Mouse (Mus musculus): ENCODE results near the gene Sppl2b. TPM values are rescaled to one million over a fixed set of nuclear protein-coding genes. Genes with fewer than 3 reads are reported as not detected.
"Not testable (repeated sequence)": the region's sequence is repeated elsewhere in the genome, so short reads cannot be mapped to it uniquely, and the experiment has no call there.

Gene Sppl2b
- polyA plus RNA-seq, 1 experiment: 72.2 TPM

DNA sequence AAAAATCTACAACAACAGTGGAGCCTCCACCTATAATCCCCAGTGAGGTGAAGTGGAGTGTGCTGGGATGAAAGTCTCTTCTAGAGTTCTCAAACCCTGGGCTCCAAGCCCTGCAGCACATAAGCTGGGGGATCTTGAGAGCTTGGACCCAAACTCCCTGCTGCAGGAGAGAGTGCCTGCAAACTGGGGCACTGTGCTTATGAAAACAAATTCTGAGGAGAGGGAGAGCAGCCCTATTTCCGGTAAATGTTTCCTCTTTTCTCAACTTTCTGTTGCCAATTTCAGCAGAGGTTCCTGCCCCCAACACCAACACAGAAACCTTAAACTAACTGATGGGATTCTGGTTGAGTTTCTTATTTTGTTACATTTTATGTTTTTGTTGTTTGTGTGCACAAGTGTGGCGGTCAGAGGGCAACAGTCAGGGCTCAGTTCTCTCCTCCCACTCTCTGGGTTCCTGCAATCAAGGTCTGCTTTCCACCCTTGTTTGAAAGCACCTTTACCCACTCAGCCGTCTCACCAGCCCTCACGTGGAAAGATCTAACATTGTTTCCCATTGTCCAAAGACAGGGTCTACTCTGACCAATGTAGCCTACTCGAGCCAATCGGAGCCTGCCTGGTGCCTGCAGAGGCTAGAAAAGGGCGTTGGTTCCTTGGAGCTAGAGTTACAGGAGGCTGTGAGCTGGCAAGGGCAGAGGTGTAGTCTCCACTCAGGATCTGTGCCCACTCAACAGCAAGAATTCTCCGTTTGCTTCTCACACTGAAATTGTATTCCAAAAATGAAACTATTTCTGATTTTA lies 31.0 kb upstream of the Sppl2b start:
- no peak for DNase-seq (ENCODE audit: extremely low spot score in 1 of 2, low spot score in 1 of 2)

- no peak for DNase-seq (ENCODE audit: extremely low spot score in 1 of 2, low spot score in 1 of 2)
Observed at GRCm38 (mm10) chr10:80824827-80825226, 30.2 kb upstream of the Sppl2b start.

DNA sequence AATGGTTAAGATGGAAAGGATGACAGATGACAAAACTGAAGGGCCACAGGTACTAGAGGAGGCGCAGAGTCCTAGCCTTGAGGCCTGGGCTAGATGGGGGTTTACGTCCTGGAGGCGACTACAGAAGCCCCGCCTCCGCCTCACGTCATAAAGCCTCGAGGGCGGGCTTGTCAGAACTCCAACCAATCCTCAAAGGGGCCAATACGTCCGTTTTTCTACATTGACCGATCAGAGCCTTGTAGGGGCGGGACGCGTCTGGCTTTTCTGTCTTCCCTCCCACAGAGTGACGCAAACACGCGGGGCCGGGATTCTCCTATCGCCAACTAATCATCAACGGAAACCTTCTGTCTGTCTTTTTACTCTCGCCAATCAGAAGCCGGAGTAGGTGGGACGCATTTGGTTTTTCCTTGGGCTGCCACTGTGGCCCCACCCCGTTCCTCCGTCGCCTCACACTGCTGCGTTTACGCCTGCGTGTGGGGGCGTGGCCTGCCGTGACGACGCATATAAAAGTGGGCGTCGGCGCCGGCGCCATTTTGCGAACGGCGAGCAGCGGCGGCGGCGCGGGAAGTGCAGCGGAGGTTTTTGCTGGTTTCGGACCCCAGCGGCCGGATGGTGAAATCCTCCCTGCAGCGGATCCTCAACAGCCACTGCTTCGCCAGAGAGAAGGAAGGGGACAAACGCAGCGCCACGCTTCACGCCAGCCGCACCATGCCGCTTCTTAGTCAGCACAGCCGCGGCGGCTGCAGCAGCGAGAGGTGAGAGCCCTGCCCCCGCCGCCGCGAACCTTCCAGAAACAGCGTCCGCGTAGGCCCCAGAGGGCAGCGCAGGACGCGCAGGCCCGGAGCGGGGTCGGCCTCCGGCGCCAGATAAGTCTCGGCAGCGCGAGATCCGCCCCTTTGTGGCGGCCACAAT lies 28.7 kb upstream of the Sppl2b start, which contains the start of gene Oaz1:
TSS of gene Oaz1 (plus strand) at position 506 of the 912 bp plus-strand sequence.
- DNase-seq (ENCODE audit: extremely low spot score in 1 of 2, low spot score in 1 of 2): peak; percentile 100

- DNase-seq (ENCODE audit: extremely low spot score in 1 of 2, low spot score in 1 of 2): no peak
Observed at GRCm38 (mm10) chr10:80827063-80827869, 27.8 kb upstream of the Sppl2b start.

DNA sequence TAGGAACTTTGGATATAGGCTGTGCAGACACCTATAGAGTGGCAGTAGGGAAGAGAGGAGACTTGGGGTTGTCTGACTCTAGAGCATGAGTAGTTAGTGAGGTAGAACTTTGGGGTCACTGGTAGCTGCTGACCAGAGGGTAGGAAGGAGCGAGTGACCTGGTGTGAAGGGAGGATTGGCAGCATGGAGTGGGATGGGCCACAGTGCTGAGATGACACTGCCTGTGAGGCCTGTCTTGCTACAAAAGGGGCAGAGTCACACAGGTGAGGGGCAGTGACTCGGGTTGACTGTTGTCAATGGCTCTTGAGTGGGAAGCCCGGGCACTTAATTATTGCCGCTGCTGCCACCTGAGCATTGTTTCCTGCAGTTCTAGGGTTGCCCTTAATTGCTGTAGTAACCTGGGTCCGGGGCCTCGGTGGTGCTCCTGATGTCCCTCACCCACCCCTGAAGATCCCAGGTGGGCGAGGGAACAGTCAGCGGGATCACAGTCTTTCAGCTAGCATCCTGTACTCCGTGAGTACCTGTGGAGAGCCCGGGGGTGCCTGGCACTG lies 27.1 kb upstream of the Sppl2b start:
- no peak for DNase-seq (ENCODE audit: extremely low spot score in 1 of 2, low spot score in 1 of 2)

GRCm38 (mm10) chr10:80828587-80828986 lies 26.5 kb upstream of the Sppl2b start:
- DNase-seq (ENCODE audit: extremely low spot score in 1 of 2, low spot score in 1 of 2): not testable (repeated sequence)

DNA sequence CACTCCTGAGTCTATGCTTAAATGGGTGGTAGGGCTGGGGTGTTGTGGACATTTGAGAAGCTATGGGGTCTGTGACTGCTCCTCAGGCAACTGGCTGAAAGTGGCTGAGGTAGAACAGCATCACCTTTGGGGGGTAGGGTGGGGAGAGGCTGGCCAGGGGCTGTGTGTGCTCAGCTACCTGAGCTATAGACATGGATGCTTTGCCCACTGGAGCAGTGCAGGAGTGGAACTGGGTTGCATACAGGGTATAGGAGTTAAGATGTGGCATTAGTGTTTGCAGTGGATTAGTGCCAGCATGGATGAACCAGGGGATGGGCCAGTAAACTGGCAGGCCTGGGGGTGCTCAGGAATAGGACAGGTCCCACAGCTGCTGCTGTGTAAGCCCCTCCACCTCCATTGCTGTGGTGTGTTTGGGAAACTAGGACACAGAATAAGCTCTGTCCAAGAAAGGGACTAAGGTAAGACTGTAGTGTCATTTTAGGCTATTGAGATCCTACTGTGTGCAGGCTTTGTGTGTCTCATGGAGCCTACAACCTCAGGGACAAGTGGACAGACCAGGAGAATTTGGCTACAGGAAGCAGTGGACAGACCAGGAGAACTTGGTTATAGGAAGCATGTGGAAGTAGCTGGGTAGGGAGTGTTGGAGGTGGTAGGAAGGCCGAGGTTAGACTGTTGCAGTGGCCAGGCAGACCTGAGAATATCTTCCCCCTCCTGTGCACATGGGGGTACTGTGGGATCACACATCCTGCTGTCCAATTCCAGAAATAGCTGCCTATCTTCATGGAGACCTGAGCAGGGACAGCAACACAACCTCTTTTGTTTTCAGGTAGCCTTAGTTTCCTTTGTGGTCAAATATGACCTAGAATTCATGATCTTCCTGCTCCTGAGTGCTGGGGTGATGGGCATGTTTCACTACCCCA lies 25.5 kb upstream of the Sppl2b start:
- no peak for DNase-seq (ENCODE audit: extremely low spot score in 1 of 2, low spot score in 1 of 2)

DNA sequence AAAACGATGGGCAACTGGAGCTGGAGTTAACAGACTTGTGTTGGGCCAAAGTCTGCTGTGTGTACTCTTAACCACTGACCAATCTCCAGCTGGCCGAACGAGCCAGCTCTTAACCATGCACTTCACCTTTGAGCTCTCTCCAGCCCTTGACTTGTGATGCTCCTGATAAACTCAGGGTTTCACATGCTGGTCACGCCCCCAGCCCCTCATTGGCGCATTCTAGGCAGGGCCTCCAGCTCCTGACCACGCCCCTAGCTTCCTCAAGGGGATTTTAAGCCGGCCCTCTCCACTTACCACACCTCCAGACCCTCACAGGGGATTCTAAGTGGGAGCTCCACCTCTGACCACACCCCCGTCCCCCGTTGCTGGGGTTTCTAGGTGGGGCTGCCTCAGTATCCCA lies 23.9 kb upstream of the Sppl2b start:
- DNase-seq (ENCODE audit: extremely low spot score in 1 of 2, low spot score in 1 of 2): no peak

GRCm38 (mm10) chr10:80832818-80833217 lies 22.3 kb upstream of the Sppl2b start:
- no peak for DNase-seq (ENCODE audit: extremely low spot score in 1 of 2, low spot score in 1 of 2)

GRCm38 (mm10) chr10:80835617-80836016 lies 19.5 kb upstream of the Sppl2b start:
- DNase-seq (ENCODE audit: extremely low spot score in 1 of 2, low spot score in 1 of 2): no peak

DNA sequence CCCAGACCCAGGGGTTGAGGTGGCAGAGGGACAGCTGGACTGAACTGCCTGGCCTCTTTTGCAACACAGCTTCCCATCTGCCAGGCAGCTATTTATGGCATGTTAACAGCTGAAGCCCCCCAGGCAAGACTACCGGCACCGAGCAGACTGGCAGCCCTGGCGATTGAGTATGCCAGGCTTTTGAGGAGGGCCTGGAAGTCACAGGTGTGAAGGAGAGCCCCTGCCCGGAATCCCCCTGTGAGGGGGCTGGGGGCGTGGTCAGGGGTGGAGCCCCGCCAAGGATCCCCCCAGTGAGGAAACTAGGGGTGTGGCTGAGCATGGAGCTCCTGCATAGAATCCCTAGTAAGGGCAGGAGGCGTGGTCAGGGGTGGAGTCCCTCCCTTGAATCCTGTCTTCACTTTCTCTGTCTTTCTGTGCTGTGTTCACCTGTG lies 18.1 kb upstream of the Sppl2b start:
- DNase-seq (ENCODE audit: extremely low spot score in 1 of 2, low spot score in 1 of 2): no peak

DNA sequence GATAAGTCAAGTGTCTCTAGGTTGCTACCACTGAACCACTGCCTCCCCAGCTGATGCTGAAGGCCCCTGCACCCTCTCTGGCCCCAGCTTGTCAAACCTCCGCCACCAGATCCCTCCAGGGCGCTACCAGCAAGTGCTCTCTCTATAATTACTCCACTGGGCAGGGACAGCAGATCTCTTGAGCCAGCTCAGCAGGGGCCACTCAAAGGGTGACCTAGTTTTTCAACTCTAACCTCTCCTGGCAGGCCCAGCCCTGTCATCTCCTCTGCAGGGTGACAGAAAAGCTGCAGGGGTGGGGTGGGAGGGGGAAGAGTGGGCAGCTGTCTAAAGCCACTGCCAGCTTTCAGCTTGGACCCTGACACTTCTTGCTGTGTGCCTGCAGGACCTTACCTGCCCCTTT lies 17.2 kb upstream of the Sppl2b start:
- DNase-seq (ENCODE audit: extremely low spot score in 1 of 2, low spot score in 1 of 2): no peak

DNA sequence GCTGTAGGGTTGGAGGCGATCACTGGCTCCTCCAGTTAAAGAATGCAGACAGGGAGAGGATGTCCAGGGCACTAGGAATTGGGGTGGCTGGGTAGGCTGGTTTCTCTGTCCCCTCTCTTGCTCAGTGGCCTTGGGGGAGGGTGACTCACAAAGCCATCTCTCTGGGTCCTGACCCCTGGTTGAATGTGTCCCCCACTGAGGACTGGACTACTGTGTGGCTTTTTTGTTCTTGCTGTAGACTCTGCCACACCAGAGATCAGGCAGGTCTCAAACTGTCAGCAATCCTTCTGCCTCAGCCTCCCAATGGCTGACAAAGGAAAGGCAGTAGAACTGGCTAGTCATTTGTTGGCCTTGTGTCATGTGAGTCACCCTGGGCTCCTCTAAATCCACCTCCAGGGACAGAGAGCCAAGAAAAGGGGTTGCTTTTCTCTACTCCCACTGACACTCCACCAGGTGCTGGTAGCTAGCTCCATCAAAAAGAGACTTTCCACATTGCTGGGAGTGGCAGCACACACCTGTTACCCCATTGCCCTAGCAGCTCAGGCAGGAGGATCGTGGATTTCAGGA lies 16.6 kb upstream of the Sppl2b start:
- DNase-seq (ENCODE audit: extremely low spot score in 1 of 2, low spot score in 1 of 2): no peak

GRCm38 (mm10) chr10:80839848-80840247 lies 15.2 kb upstream of the Sppl2b start:
- no peak for DNase-seq (ENCODE audit: extremely low spot score in 1 of 2, low spot score in 1 of 2)

- DNase-seq (ENCODE audit: extremely low spot score in 1 of 2, low spot score in 1 of 2): no peak
Observed at GRCm38 (mm10) chr10:80841685-80842084, 13.4 kb upstream of the Sppl2b start.

- peak in 1 of 2 experiments; percentile 74 for DNase-seq (ENCODE audit: extremely low spot score in 1 of 2, low spot score in 1 of 2)
Observed at GRCm38 (mm10) chr10:80842334-80842733, 12.7 kb upstream of the Sppl2b start.

DNA sequence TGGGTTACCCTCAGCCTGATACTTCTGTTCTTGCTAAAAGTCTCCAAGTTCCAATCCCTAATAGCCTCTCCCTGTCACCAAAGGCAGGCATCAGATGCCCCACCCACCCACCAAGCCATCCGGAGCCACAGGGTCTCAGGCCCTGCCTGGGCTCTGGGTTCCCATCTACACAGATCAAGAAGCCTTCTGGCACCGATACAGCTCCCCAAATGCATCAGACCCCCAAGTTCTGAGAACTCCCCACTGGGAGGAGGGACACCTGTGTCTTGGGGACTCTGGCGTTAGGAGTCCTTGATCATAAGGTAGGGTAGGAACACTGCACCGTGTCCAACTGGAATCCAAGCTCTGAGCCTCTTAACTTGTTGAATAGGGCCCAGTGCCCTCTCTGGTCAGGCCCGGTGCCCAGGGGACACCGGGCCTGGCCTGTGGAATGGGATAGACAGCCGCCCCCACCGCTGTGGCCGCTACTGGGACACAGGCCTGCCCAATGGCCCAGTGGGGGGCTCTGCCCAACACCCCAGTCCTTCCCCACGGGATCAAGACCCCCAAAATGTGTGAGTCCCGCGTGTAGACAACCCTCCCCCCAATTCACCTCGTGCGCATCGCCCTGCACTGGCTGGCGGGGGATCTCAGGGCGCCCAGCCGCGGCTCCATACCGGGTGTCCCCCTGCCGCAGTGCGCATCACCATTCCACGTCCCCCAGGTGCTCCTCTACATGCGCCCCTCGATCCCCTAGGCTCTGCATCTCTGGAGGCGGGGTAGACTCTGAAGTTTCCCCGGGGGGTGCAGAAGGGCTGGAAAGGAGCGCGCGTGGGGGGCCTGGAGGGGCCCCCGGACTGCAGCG lies 11.8 kb upstream of the Sppl2b start:
- no peak for DNase-seq (ENCODE audit: extremely low spot score in 1 of 2, low spot score in 1 of 2)

- peak in 1 of 2 experiments; percentile 59 for DNase-seq (ENCODE audit: extremely low spot score in 1 of 2, low spot score in 1 of 2)
Observed at GRCm38 (mm10) chr10:80843931-80844547, 11.0 kb upstream of the Sppl2b start, which contains the start of gene Lingo3. Gene Lingo3, minus strand, starts transcription at chr10:80844039.

All from frontal cortex, adult 2 months (tissue).